Mouse (Mus musculus) CD8-positive naive resting alpha-beta T cell, adult 2 months (primary cell): ENCODE measurements around the gene Krtap1-5.
"Not testable (repeated sequence)": the region's sequence is repeated elsewhere in the genome, so short reads cannot be mapped to it uniquely, and the experiment has no call there.

Experiments used
- DNase-seq, 2 experiments: peaks; one replicate each; pipeline ENCODE4 v3.0.0; 2022; ENCODE audit warnings: low read depth in 2 of 2, low spot score in 2 of 2

The Krtap1-5 gene

GRCm38 (mm10) chr11:99580636-99581035 is at the start of gene Krtap1-5:
TSS of gene Krtap1-5 (minus strand) at chr11:99581016.
- DNase-seq, result no peak

GRCm38 (mm10) chr11:99628138-99628537 is 47.3 kb upstream of the Krtap1-5 start, which contains the start of gene Krtap4-1:
TSS of gene Krtap4-1 (minus strand) at chr11:99628238.
- no peak for DNase-seq

- DNase-seq, result no peak
These were observed 39.5 kb upstream of the Krtap1-5 start, which contains the start of gene Gm11562 for GRCm38 (mm10) chr11:99620335-99620734. TSS of gene Gm11562 (minus strand) at chr11:99620435.

- DNase-seq, result no peak
These were observed 34.1 kb upstream of the Krtap1-5 start, which contains the start of gene Krtap2-4 for GRCm38 (mm10) chr11:99614796-99615363. TSS of gene Krtap2-4 (minus strand) at chr11:99614846.

GRCm38 (mm10) chr11:99610089-99610488 is 29.3 kb upstream of the Krtap1-5 start, which contains the start of gene Gm11937:
TSS of gene Gm11937 (minus strand) at chr11:99610189.
- DNase-seq, result not testable (repeated sequence)

- DNase-seq, result no peak
These were observed 28.3 kb upstream of the Krtap1-5 start for GRCm38 (mm10) chr11:99609126-99609525.

- not testable (repeated sequence) for DNase-seq
These were observed 22.4 kb upstream of the Krtap1-5 start, which contains the start of gene Gm11938 for GRCm38 (mm10) chr11:99603208-99603607. TSS of gene Gm11938 (minus strand) at chr11:99603308.

GRCm38 (mm10) chr11:99597742-99598141 is 16.9 kb upstream of the Krtap1-5 start, which contains the start of gene Krtap9-3:
TSS of gene Krtap9-3 (minus strand) at chr11:99598105.
- not testable (repeated sequence) for DNase-seq

GRCm38 (mm10) chr11:99590981-99591380 is 10.2 kb upstream of the Krtap1-5 start, which contains the start of gene Krtap1-3:
TSS of gene Krtap1-3 (minus strand) at chr11:99591339.
- no peak for DNase-seq

GRCm38 (mm10) chr11:99585096-99585495 is 4.3 kb upstream of the Krtap1-5 start:
- no peak for DNase-seq

- no peak for DNase-seq
These were observed 2.5 kb upstream of the Krtap1-5 start, which contains the start of gene Krtap1-4 for GRCm38 (mm10) chr11:99583245-99583704. TSS of gene Krtap1-4 (minus strand) at chr11:99583654.

GRCm38 (mm10) chr11:99581564-99581963 is 748 bp upstream of the Krtap1-5 start:
- no peak for DNase-seq

GRCm38 (mm10) chr11:99581051-99581450 is 235 bp upstream of the Krtap1-5 start:
- no peak for DNase-seq

GRCm38 (mm10) chr11:99574106-99574505 is 6.7 kb downstream of the Krtap1-5 start:
- DNase-seq, result peak; percentile 11 to 34

- no peak for DNase-seq
These were observed 7.7 kb downstream of the Krtap1-5 start for GRCm38 (mm10) chr11:99573164-99573563.

- no peak for DNase-seq
These were observed 14.3 kb downstream of the Krtap1-5 start, which contains the start of gene Krtap3-1 for GRCm38 (mm10) chr11:99566530-99566929. TSS of gene Krtap3-1 (minus strand) at chr11:99566630.

- DNase-seq, result no peak
These were observed 18.2 kb downstream of the Krtap1-5 start for GRCm38 (mm10) chr11:99562580-99562979.

- no peak for DNase-seq
These were observed 21.4 kb downstream of the Krtap1-5 start, which contains the start of gene Gm11939 for GRCm38 (mm10) chr11:99559366-99559765. TSS of gene Gm11939 (minus strand) at chr11:99559466.

GRCm38 (mm10) chr11:99557976-99558745 is 22.7 kb downstream of the Krtap1-5 start:
- DNase-seq, result no peak

- no peak for DNase-seq
These were observed 24.1 kb downstream of the Krtap1-5 start, which contains the start of gene Krtap3-2 for GRCm38 (mm10) chr11:99556753-99557152. TSS of gene Krtap3-2 (minus strand) at chr11:99556853.

- no peak for DNase-seq
These were observed 24.6 kb downstream of the Krtap1-5 start for GRCm38 (mm10) chr11:99556195-99556594.
